Mouse (Mus musculus): ENCODE data around the gene Tnip1. TPM values are rescaled to one million over a fixed set of nuclear protein-coding genes. Genes with fewer than 3 reads are reported as not detected.
"Not testable (repeated sequence)": the region's sequence is repeated elsewhere in the genome, so short reads cannot be mapped to it uniquely, and the experiment has no call there.

Tnip1 gene
- polyA plus RNA-seq, 1 experiment from 2014 or later = 17.6 TPM

GRCm38 (mm10) chr11:54961921-54962320 lies 796 bp downstream of the Tnip1 start:
- TF ChIP-seq EP300 (IDR thresholded peaks at IDR 0.05) (no peak), CTCF (IDR thresholded peaks at IDR 0.05) (no peak)
- Histone ChIP-seq H3K27me3 (replicated peaks; ENCODE audit: insufficient read depth, low read length) (no peaks in the 10 kb centered on the region), H3K4me1 (ENCODE audit: insufficient read depth, low read depth, low read length) (no peaks in the 10 kb centered on the region), H3K4me3 (ENCODE audit: low read depth, low read length) (no peak overlapping the region), H3K4me2 (replicated peaks; ENCODE audit: low read depth, low read length) (no peak overlapping the region), H3K36me3 (ENCODE audit: insufficient read depth, low read length) (no peaks in the 10 kb centered on the region), H3K9me3 (ENCODE audit: low read length) (no peaks in the 10 kb centered on the region), H3K27ac (ENCODE audit: low read length) (no peak overlapping the region), H3K9ac (replicated peaks; ENCODE audit: low read depth) (no peak overlapping the region)
- WGBS = 50% methylated on average over 3 of the region's 3 CpGs
- ATAC-seq (no peak), DNase-seq (ENCODE audit: low spot score) (no peak)

- TF ChIP-seq CTCF (IDR thresholded peaks at IDR 0.05) = no peak
- no peak for TF ChIP-seq EP300 (IDR thresholded peaks at IDR 0.05)
- no peaks in the 10 kb centered on the region for H3K9me3 ChIP-seq (ENCODE audit: low read length)
- ATAC-seq = no peak
- DNase-seq (ENCODE audit: low spot score) = no peak
- no peaks in the 10 kb centered on the region for H3K36me3 ChIP-seq (ENCODE audit: insufficient read depth, low read length)
- no peak overlapping the region for H3K9ac ChIP-seq (replicated peaks; ENCODE audit: low read depth)
- no peaks in the 10 kb centered on the region for H3K4me1 ChIP-seq (ENCODE audit: insufficient read depth, low read depth, low read length)
- H3K4me2 ChIP-seq (replicated peaks; ENCODE audit: low read depth, low read length) = no peak overlapping the region
- WGBS = 51% methylated on average over 6 of the region's 6 CpGs
- no peak overlapping the region for H3K27ac ChIP-seq (ENCODE audit: low read length)
- H3K27me3 ChIP-seq (replicated peaks; ENCODE audit: insufficient read depth, low read length) = no peaks in the 10 kb centered on the region
- no peak overlapping the region for H3K4me3 ChIP-seq (ENCODE audit: low read depth, low read length)
Measured at GRCm38 (mm10) chr11:54961164-54961850, 1.4 kb downstream of the Tnip1 start.

DNA sequence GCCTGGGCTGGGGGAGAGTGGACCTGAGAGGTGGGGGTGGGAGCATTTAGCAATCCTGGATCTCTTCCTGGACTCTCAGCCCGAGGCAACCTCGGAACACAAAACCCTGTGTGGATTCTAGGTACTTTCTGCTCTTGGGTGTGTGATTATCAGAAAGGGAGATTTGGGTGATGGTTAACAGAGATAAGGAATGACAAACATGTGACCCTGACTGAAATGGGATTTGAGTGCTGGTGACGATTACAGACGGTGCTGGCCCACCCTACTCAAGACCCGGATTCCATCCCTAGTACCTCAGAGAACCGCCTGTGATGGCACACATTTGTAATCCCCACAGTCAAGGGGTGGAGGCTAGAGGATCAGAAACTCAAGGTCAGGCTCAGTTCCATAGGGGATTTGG lies 2.5 kb downstream of the Tnip1 start:
- Histone ChIP-seq H3K9ac (replicated peaks; ENCODE audit: low read depth) (no peak overlapping the region), H3K27me3 (replicated peaks; ENCODE audit: insufficient read depth, low read length) (no peaks in the 10 kb centered on the region), H3K27ac (ENCODE audit: low read length) (no peak overlapping the region), H3K4me3 (ENCODE audit: low read depth, low read length) (no peak overlapping the region), H3K9me3 (ENCODE audit: low read length) (no peaks in the 10 kb centered on the region), H3K4me2 (replicated peaks; ENCODE audit: low read depth, low read length) (no peak overlapping the region), H3K4me1 (ENCODE audit: insufficient read depth, low read depth, low read length) (no peaks in the 10 kb centered on the region), H3K36me3 (ENCODE audit: insufficient read depth, low read length) (no peaks in the 10 kb centered on the region)
- ATAC-seq (no peak), DNase-seq (ENCODE audit: low spot score) (no peak)
- WGBS = 53% methylated on average over 6 of the region's 6 CpGs
- TF ChIP-seq CTCF (IDR thresholded peaks at IDR 0.05) (no peak), EP300 (IDR thresholded peaks at IDR 0.05) (no peak)

- Histone ChIP-seq H3K4me1 (ENCODE audit: insufficient read depth, low read depth, low read length) (no peaks in the 10 kb centered on the region), H3K27ac (ENCODE audit: low read length) (peak overlapping the region; percentile 55; the same call in 1 of the 2 replicates), H3K4me3 (ENCODE audit: low read depth, low read length) (no peak overlapping the region), H3K27me3 (replicated peaks; ENCODE audit: insufficient read depth, low read length) (no peaks in the 10 kb centered on the region), H3K36me3 (ENCODE audit: insufficient read depth, low read length) (no peaks in the 10 kb centered on the region), H3K9me3 (ENCODE audit: low read length) (no peaks in the 10 kb centered on the region), H3K9ac (replicated peaks; ENCODE audit: low read depth) (no peak overlapping the region), H3K4me2 (replicated peaks; ENCODE audit: low read depth, low read length) (no peak overlapping the region)
- peak; percentile 23; the same call in 1 of the 2 replicates for TF ChIP-seq EP300 (IDR thresholded peaks at IDR 0.05)
- TF ChIP-seq CTCF (IDR thresholded peaks at IDR 0.05) = no peak
- ATAC-seq = peak; percentile 27
- DNase-seq (ENCODE audit: low spot score) = peak; percentile 64
- 20% methylated on average over 3 of the region's 3 CpGs for WGBS
Measured at GRCm38 (mm10) chr11:54958571-54959073, 4.1 kb downstream of the Tnip1 start.

- not testable (repeated sequence) for H3K4me2 ChIP-seq (replicated peaks; ENCODE audit: low read depth, low read length); H3K9me3 ChIP-seq (ENCODE audit: low read length); H3K27ac ChIP-seq (ENCODE audit: low read length); H3K4me1 ChIP-seq (ENCODE audit: insufficient read depth, low read depth, low read length); H3K27me3 ChIP-seq (replicated peaks; ENCODE audit: insufficient read depth, low read length); H3K9ac ChIP-seq (replicated peaks; ENCODE audit: low read depth); ATAC-seq; H3K4me3 ChIP-seq (ENCODE audit: low read depth, low read length); DNase-seq (ENCODE audit: low spot score); H3K36me3 ChIP-seq (ENCODE audit: insufficient read depth, low read length)
- WGBS = 81% methylated on average over 3 of the region's 3 CpGs
Measured at GRCm38 (mm10) chr11:54957708-54958107, 5.0 kb downstream of the Tnip1 start.

DNA sequence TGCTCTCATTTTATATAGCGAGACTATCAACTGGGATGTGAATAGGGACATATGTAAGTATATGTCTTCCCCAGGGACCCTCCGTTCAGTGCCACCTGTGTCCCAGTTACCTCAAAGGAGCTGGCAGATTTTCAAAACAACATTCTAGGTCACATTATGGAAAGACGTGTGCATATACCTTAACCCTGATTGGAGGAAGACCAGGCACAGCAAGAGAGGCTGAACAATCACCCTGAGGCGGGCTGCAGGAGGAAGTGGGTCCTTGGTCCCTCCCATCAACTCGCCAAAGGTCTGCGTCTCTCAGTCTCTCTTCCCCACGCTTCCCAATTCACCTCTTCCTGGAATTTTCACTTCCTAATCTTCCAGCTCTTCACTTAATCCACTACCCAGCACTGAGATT lies 5.8 kb downstream of the Tnip1 start:
- H3K9ac ChIP-seq (replicated peaks; ENCODE audit: low read depth) = no peak overlapping the region
- H3K36me3 ChIP-seq (ENCODE audit: insufficient read depth, low read length) = no peaks in the 10 kb centered on the region
- TF ChIP-seq CTCF (IDR thresholded peaks at IDR 0.05) = no peak
- TF ChIP-seq EP300 (IDR thresholded peaks at IDR 0.05) = no peak
- no peaks in the 10 kb centered on the region for H3K4me1 ChIP-seq (ENCODE audit: insufficient read depth, low read depth, low read length)
- no peaks in the 10 kb centered on the region for H3K27me3 ChIP-seq (replicated peaks; ENCODE audit: insufficient read depth, low read length)
- H3K9me3 ChIP-seq (ENCODE audit: low read length) = no peaks in the 10 kb centered on the region
- H3K4me3 ChIP-seq (ENCODE audit: low read depth, low read length) = no peak overlapping the region
- no peak overlapping the region for H3K4me2 ChIP-seq (replicated peaks; ENCODE audit: low read depth, low read length)
- no peak overlapping the region for H3K27ac ChIP-seq (ENCODE audit: low read length)
- ATAC-seq (no peak), DNase-seq (ENCODE audit: low spot score) (no peak)
- WGBS = 60% methylated on average over 7 of the region's 7 CpGs

Data from lung, postnatal 0 days (tissue).